Mouse (Mus musculus) kidney, embryonic 16.5 days (tissue): ENCODE data around the gene Sptlc2. TPM values are rescaled to one million over a fixed set of nuclear protein-coding genes. Genes with fewer than 3 reads are reported as not detected.

Experiments
- ATAC-seq: fragments of 200-750 bp; cut with Nextera tagmentation; 2 replicates; pipeline ENCODE4 v1.8.0; 2017; ENCODE audit warnings: moderate TSS enrichment; ENCODE audit not compliant: low FRiP score, low TSS enrichment
- H3K27ac ChIP-seq: fragments of 300-500 bp; sonication (generic); 2 replicates; pipeline ENCODE4 v1.5.1; 2014; ENCODE audit warnings: low read length
- H3K27me3 ChIP-seq: fragments of 300-500 bp; sonication (generic); 2 replicates; pipeline ENCODE4 v1.6.1; 2014; ENCODE audit warnings: low read length, control low read depth, mixed read lengths; ENCODE audit not compliant: insufficient read depth
- H3K36me3 ChIP-seq: fragments of 300-500 bp; sonication (generic); 2 replicates; pipeline ENCODE4 v1.6.1; 2014; ENCODE audit warnings: low read length, control low read depth, mixed read lengths; ENCODE audit not compliant: insufficient read depth
- H3K4me1 ChIP-seq: fragments of 300-500 bp; sonication (generic); 2 replicates; pipeline ENCODE4 v1.6.1; 2014; ENCODE audit warnings: low read length, control low read depth, mixed read lengths; ENCODE audit not compliant: insufficient read depth
- H3K4me2 ChIP-seq: fragments of 300-500 bp; sonication (generic); replicated peaks from 2 replicates; pipeline ENCODE4 v1.6.1; 2014; ENCODE audit warnings: low read depth, low read length
- H3K4me3 ChIP-seq: fragments of 300-500 bp; sonication (generic); 2 replicates; pipeline ENCODE4 v1.5.1; 2014; ENCODE audit warnings: mild to moderate bottlenecking, low read length
- H3K9ac ChIP-seq: fragments of 300-500 bp; sonication (generic); replicated peaks from 2 replicates; pipeline ENCODE4 v1.6.1; 2014; ENCODE audit warnings: low read length
- H3K9me3 ChIP-seq: fragments of 300-500 bp; sonication (generic); 2 replicates; pipeline ENCODE4 v1.6.1; 2016; ENCODE audit warnings: low read length, control low read depth
- WGBS: fragments of 180-500 bp; shearing (Covaris S2); extraction: QIAGEN DNeasy Blood & Tissue Kit; methylation state at CpG from one replicate; pipeline ENCODE4 v1.1.7; 2014; 5-methylcytosine and 5-hydroxymethylcytosine counted together
- polyA plus RNA-seq: library from polyadenylated mRNA; unstranded; fragments of >200 nt; fragmentation: Nextera tagmentation; extraction: Ambion mirVana; gene quantifications from 2 replicates; pipeline ENCODE4 v1.2.1, GENCODE M21; 2015

The Sptlc2 gene
- polyA plus RNA-seq, 1 experiment from 2014 or later: 84.9 TPM

- 85% methylated on average over 4 of the region's 4 CpGs for WGBS
- Histone ChIP-seq H3K4me3 (no peak overlapping the region), H3K9ac (no peak overlapping the region), H3K4me1 (no peaks in the 10 kb centered on the region), H3K27me3 (no peaks in the 10 kb centered on the region), H3K4me2 (no peak overlapping the region), H3K9me3 (no peaks in the 10 kb centered on the region), H3K27ac (no peak overlapping the region), H3K36me3 (peaks cover 11% of the 10 kb centered on the region; the same call in 1 of the 2 replicates)
- ATAC-seq: no peak
Measured at GRCm38 (mm10) chr12:87338082-87338481, 50.1 kb downstream of the Sptlc2 start.

GRCm38 (mm10) chr12:87334886-87335285 is 53.3 kb downstream of the Sptlc2 start:
- H3K27me3 ChIP-seq: no peaks in the 10 kb centered on the region
- H3K36me3 ChIP-seq: 0 out of 2 replicates have a peak, but pooled peaks cover 3% of the 10 kb centered on the region
- H3K9me3 ChIP-seq: no peaks in the 10 kb centered on the region
- 0 out of 2 replicates have a peak, but pooled peaks cover 5% of the 10 kb centered on the region for H3K4me1 ChIP-seq
- H3K4me2 ChIP-seq: no peak overlapping the region
- H3K27ac ChIP-seq: no peak overlapping the region
- H3K9ac ChIP-seq: no peak overlapping the region
- ATAC-seq: no peak
- no peak overlapping the region for H3K4me3 ChIP-seq
- WGBS: 30% methylated on average over 2 of the region's 2 CpGs

GRCm38 (mm10) chr12:87333794-87334193 is 54.4 kb downstream of the Sptlc2 start:
- Histone ChIP-seq H3K9me3 (no peaks in the 10 kb centered on the region), H3K27ac (no peak overlapping the region), H3K4me3 (no peak overlapping the region), H3K36me3 (no peaks in the 10 kb centered on the region), H3K4me2 (no peak overlapping the region), H3K27me3 (no peaks in the 10 kb centered on the region), H3K4me1 (0 out of 2 replicates have a peak, but pooled peaks cover 5% of the 10 kb centered on the region), H3K9ac (no peak overlapping the region)
- ATAC-seq: no peak

GRCm38 (mm10) chr12:87332511-87332910 is 55.6 kb downstream of the Sptlc2 start:
- Histone ChIP-seq H3K27ac (no peak overlapping the region), H3K9ac (no peak overlapping the region), H3K9me3 (no peaks in the 10 kb centered on the region), H3K4me2 (no peak overlapping the region), H3K27me3 (no peaks in the 10 kb centered on the region), H3K36me3 (no peaks in the 10 kb centered on the region), H3K4me1 (0 out of 2 replicates have a peak, but pooled peaks cover 5% of the 10 kb centered on the region), H3K4me3 (no peak overlapping the region)
- no peak for ATAC-seq
- WGBS: 73% methylated on average over 4 of the region's 4 CpGs

- ATAC-seq: no peak
Measured at GRCm38 (mm10) chr12:87331908-87332307, 56.2 kb downstream of the Sptlc2 start.

GRCm38 (mm10) chr12:87331053-87331456 is 57.1 kb downstream of the Sptlc2 start:
- Histone ChIP-seq H3K9me3 (no peaks in the 10 kb centered on the region), H3K9ac (no peak overlapping the region), H3K27ac (no peak overlapping the region), H3K4me2 (no peak overlapping the region), H3K4me1 (0 out of 2 replicates have a peak, but pooled peaks cover 5% of the 10 kb centered on the region), H3K4me3 (no peak overlapping the region), H3K36me3 (no peaks in the 10 kb centered on the region), H3K27me3 (no peaks in the 10 kb centered on the region)
- WGBS: 28% methylated on average over 6 of the region's 6 CpGs
- no peak for ATAC-seq

More at GRCm38 (mm10) chr12:87331908-87332307, 56.2 kb downstream of the Sptlc2 start:
- 34% methylated on average over 5 of the region's 5 CpGs for WGBS
- Histone ChIP-seq H3K27ac (no peak overlapping the region), H3K27me3 (no peaks in the 10 kb centered on the region), H3K9me3 (no peaks in the 10 kb centered on the region), H3K9ac (no peak overlapping the region), H3K4me2 (no peak overlapping the region), H3K4me1 (0 out of 2 replicates have a peak, but pooled peaks cover 5% of the 10 kb centered on the region), H3K36me3 (no peaks in the 10 kb centered on the region), H3K4me3 (no peak overlapping the region)

- 63% methylated on average over 2 of the region's 2 CpGs for WGBS
- no peaks in the 10 kb centered on the region for H3K27me3 ChIP-seq
- ATAC-seq: no peak
Measured at GRCm38 (mm10) chr12:87330213-87330612, 57.9 kb downstream of the Sptlc2 start.

GRCm38 (mm10) chr12:87328025-87328424 is 60.1 kb downstream of the Sptlc2 start:
- Histone ChIP-seq H3K4me2 (no peak overlapping the region), H3K36me3 (no peaks in the 10 kb centered on the region), H3K27me3 (no peaks in the 10 kb centered on the region), H3K27ac (no peak overlapping the region), H3K9me3 (no peaks in the 10 kb centered on the region), H3K4me3 (no peak overlapping the region), H3K9ac (no peak overlapping the region), H3K4me1 (0 out of 2 replicates have a peak, but pooled peaks cover 5% of the 10 kb centered on the region)
- 50% methylated on average over 4 of the region's 4 CpGs for WGBS
- ATAC-seq: no peak

More at GRCm38 (mm10) chr12:87330213-87330612, 57.9 kb downstream of the Sptlc2 start:
- Histone ChIP-seq H3K36me3 (no peaks in the 10 kb centered on the region), H3K9ac (no peak overlapping the region), H3K9me3 (no peaks in the 10 kb centered on the region), H3K4me2 (no peak overlapping the region), H3K4me1 (0 out of 2 replicates have a peak, but pooled peaks cover 5% of the 10 kb centered on the region), H3K4me3 (no peak overlapping the region), H3K27ac (no peak overlapping the region)

GRCm38 (mm10) chr12:87327610-87328009 is 60.5 kb downstream of the Sptlc2 start:
- Histone ChIP-seq H3K27me3 (no peaks in the 10 kb centered on the region), H3K27ac (no peak overlapping the region), H3K9me3 (no peaks in the 10 kb centered on the region), H3K36me3 (no peaks in the 10 kb centered on the region), H3K4me1 (0 out of 2 replicates have a peak, but pooled peaks cover 5% of the 10 kb centered on the region), H3K4me2 (no peak overlapping the region), H3K4me3 (no peak overlapping the region), H3K9ac (no peak overlapping the region)
- no peak for ATAC-seq
- WGBS: 40% methylated on average over 7 of the region's 7 CpGs

- Histone ChIP-seq H3K9me3 (no peaks in the 10 kb centered on the region), H3K27ac (no peak overlapping the region), H3K4me2 (no peak overlapping the region), H3K36me3 (no peaks in the 10 kb centered on the region; the same call in 1 of the 2 replicates), H3K4me1 (no peaks in the 10 kb centered on the region), H3K4me3 (no peak overlapping the region), H3K9ac (no peak overlapping the region), H3K27me3 (no peaks in the 10 kb centered on the region)
- 92% methylated on average over 3 of the region's 3 CpGs for WGBS
- ATAC-seq: no peak
Measured at GRCm38 (mm10) chr12:87325452-87325851, 62.7 kb downstream of the Sptlc2 start.
